ENCODE assay signal across 10 mouse cellular contexts in genomic region chr7:36095258-36096130, GRCm38 (mm10).
DNase-seq lines count a peak whose midpoint lies in the region; ATAC-seq lines count a peak whose summit lies in the region.
"Had no signal": no experiment of that assay in that cellular context is flagged by ENCODE, and none has a peak within 500 bp of the region (broad histone marks: within the 10 kb centered on the region; RNA-seq: fewer than 3 reads in every experiment).

No protein-coding gene starts in this region.

- H3K4me3 ChIP-seq in limb, embryonic 10.5 days = no peak overlapping the region
- H3K4me3 ChIP-seq in stomach, embryonic 16.5 days (replicated peaks; ENCODE audit: low read length) = no peak overlapping the region
- H3K4me3 ChIP-seq in heart, embryonic 10.5 days = no peak overlapping the region
- H3K4me3 ChIP-seq: forebrain, embryonic 10.5 days; liver, embryonic 13.5 days had no signal

- H3K4me1 ChIP-seq in limb, embryonic 10.5 days = peaks cover 17% of the 10 kb centered on the region
- H3K4me1 ChIP-seq in stomach, embryonic 16.5 days (ENCODE audit: control insufficient read depth, insufficient read depth, low read length) = peaks cover 4% of the 10 kb centered on the region; the same call in 1 of the 2 replicates
- H3K4me1 ChIP-seq in heart, embryonic 10.5 days = peaks cover 3% of the 10 kb centered on the region
- H3K4me1 ChIP-seq: liver, embryonic 13.5 days had no signal

- H3K4me2 ChIP-seq in stomach, embryonic 16.5 days (ENCODE audit: low read depth, low read length) = no peak overlapping the region
- H3K4me2 ChIP-seq: liver, embryonic 13.5 days had no signal

- H3K9me3 ChIP-seq in limb, embryonic 10.5 days (replicated peaks) = no peaks in the 10 kb centered on the region
- H3K9me3 ChIP-seq in stomach, embryonic 16.5 days (replicated peaks; ENCODE audit: control insufficient read depth, low read length) = no peaks in the 10 kb centered on the region
- no peaks in the 10 kb centered on the region for H3K9me3 ChIP-seq in heart, embryonic 10.5 days
- H3K9me3 ChIP-seq: forebrain, embryonic 10.5 days had no signal

- WGBS in limb, embryonic 10.5 days = 62% methylated on average over 20 of the region's 20 CpGs
- 42% methylated on average over 20 of the region's 20 CpGs for WGBS in stomach, embryonic 16.5 days
- WGBS in heart, embryonic 10.5 days = 74% methylated on average over 20 of the region's 20 CpGs

- peak; percentile 73; the same call in 1 of the 2 replicates for ATAC-seq in stomach, embryonic 16.5 days (ENCODE audit: insufficient read depth, low FRiP score)

- H3K36me3 ChIP-seq in limb, embryonic 10.5 days = no peaks in the 10 kb centered on the region
- no peaks in the 10 kb centered on the region for H3K36me3 ChIP-seq in stomach, embryonic 16.5 days (ENCODE audit: control insufficient read depth, insufficient read depth, low read length)
- no peaks in the 10 kb centered on the region for H3K36me3 ChIP-seq in heart, embryonic 10.5 days
- H3K36me3 ChIP-seq: forebrain, embryonic 10.5 days; liver, embryonic 13.5 days had no signal

- no peak overlapping the region for H3K9ac ChIP-seq in stomach, embryonic 16.5 days (ENCODE audit: low read length)
- H3K9ac ChIP-seq: liver, embryonic 13.5 days had no signal

- H3K27ac ChIP-seq in limb, embryonic 10.5 days = peak overlapping the region; percentile 46; the same call in 1 of the 2 replicates
- H3K27ac ChIP-seq in stomach, embryonic 16.5 days (ENCODE audit: low read length) = peak overlapping the region; percentile 16; the same call in 1 of the 2 replicates
- no peak overlapping the region for H3K27ac ChIP-seq in heart, embryonic 10.5 days
- H3K27ac ChIP-seq: forebrain, embryonic 10.5 days; liver, embryonic 13.5 days had no signal

- H3K27me3 ChIP-seq in limb, embryonic 10.5 days (ENCODE audit: low read depth, poor library complexity, severe bottlenecking) = no peaks in the 10 kb centered on the region
- H3K27me3 ChIP-seq in stomach, embryonic 16.5 days (ENCODE audit: control insufficient read depth, insufficient read depth, low read length) = no peaks in the 10 kb centered on the region
- no peaks in the 10 kb centered on the region for H3K27me3 ChIP-seq in heart, embryonic 10.5 days (ENCODE audit: insufficient read depth, poor library complexity, severe bottlenecking)
- H3K27me3 ChIP-seq: liver, embryonic 13.5 days had no signal

- DNase-seq in adrenal gland, postnatal 10 days = peak; percentile 9
- no peak for DNase-seq in adrenal gland, adult 18-20 months (ENCODE audit: low spot score in 2 of 2)
- DNase-seq in thymus, postnatal 0 days (ENCODE audit: low spot score) = peak; percentile 3
- no peak for DNase-seq in thymus, postnatal 25 days
- peak; percentile 39 for DNase-seq in limb, embryonic 10.5 days (ENCODE audit: low spot score)
- no peak for DNase-seq in heart, embryonic 10.5 days (ENCODE audit: low spot score)
- no peak for DNase-seq in frontal cortex, postnatal 25 days (ENCODE audit: low spot score in 2 of 2)
- DNase-seq: liver, embryonic 13.5 days had no signal

Comparison
In these comparisons a context has a peak if more than half of its experiments do, and no peak if none do; other contexts are left out.
1. DNase-seq: peak in adrenal gland, postnatal 10 days (single experiment), thymus, postnatal 0 days (single experiment) and limb, embryonic 10.5 days (single experiment); none in adrenal gland, adult 18-20 months (0 of 2), thymus, postnatal 25 days (single experiment), heart, embryonic 10.5 days (single experiment) and frontal cortex, postnatal 25 days (0 of 2).